In genomic region chr14:32179393-32180195, GRCm38 (mm10) we compare ENCODE assay signal across 24 mouse cellular contexts. TPM values are rescaled to one million over a fixed set of nuclear protein-coding genes. Genes with fewer than 3 reads are reported as not detected.
DNase-seq lines count a peak whose midpoint lies in the region; ATAC-seq lines count a peak whose summit lies in the region.
"Had no signal": no experiment of that assay in that cellular context is flagged by ENCODE, and none has a peak within 500 bp of the region (broad histone marks: within the 10 kb centered on the region; RNA-seq: fewer than 3 reads in every experiment).

No protein-coding gene starts in this region.

- ATAC-seq in kidney, embryonic 14.5 days (ENCODE audit: low FRiP score, low TSS enrichment), result no peak
- peak; percentile 41; the same call in 1 of the 2 replicates for ATAC-seq in intestine, embryonic 15.5 days
- ATAC-seq in liver, embryonic 16.5 days (ENCODE audit: low read depth), result peak; percentile 42
- ATAC-seq: forebrain, postnatal 0 days; midbrain, embryonic 13.5 days had no signal

- no peak overlapping the region for H3K4me2 ChIP-seq in kidney, embryonic 14.5 days (replicated peaks; ENCODE audit: low read depth, low read length)
- no peak overlapping the region for H3K4me2 ChIP-seq in intestine, embryonic 15.5 days (replicated peaks)
- no peak overlapping the region for H3K4me2 ChIP-seq in liver, embryonic 16.5 days (ENCODE audit: low read depth, low read length)
- H3K4me2 ChIP-seq: embryonic facial prominence, embryonic 13.5 days; heart, embryonic 11.5 days; lung, embryonic 14.5 days; midbrain, embryonic 13.5 days; neural tube, embryonic 12.5 days had no signal

- WGBS in kidney, embryonic 14.5 days, result 89% methylated on average over 10 of the region's 10 CpGs
- WGBS in intestine, embryonic 15.5 days, result 81% methylated on average over 10 of the region's 10 CpGs
- WGBS in liver, embryonic 16.5 days (ENCODE audit: insufficient replicate concordance), result 63% methylated on average over 10 of the region's 10 CpGs

- no peaks in the 10 kb centered on the region for H3K9me3 ChIP-seq in kidney, embryonic 14.5 days (ENCODE audit: control insufficient read depth, low read length)
- no peaks in the 10 kb centered on the region for H3K9me3 ChIP-seq in intestine, embryonic 15.5 days
- no peaks in the 10 kb centered on the region for H3K9me3 ChIP-seq in liver, embryonic 16.5 days (replicated peaks; ENCODE audit: control insufficient read depth, low read length)
- H3K9me3 ChIP-seq: embryonic facial prominence, embryonic 13.5 days; midbrain, embryonic 13.5 days; neural tube, embryonic 12.5 days had no signal

- peak; percentile 88 for DNase-seq in kidney, adult 9 months
- peak; percentile 9 to 57 for DNase-seq in kidney, postnatal 25 days
- DNase-seq in adrenal gland, adult (ENCODE audit: inconsistent age in 2 of 2, low spot score in 1 of 2), result no peak
- no peak for DNase-seq in layer of hippocampus, adult 9-11 months
- DNase-seq: adrenal gland, adult 8-10 months; cerebellum, postnatal 10 days; forebrain, postnatal 0 days; heart, postnatal 10 days; lung, embryonic 14.5 days; right cerebral cortex, adult 18-20 months; thymus, postnatal 14 days had no signal

- no peak overlapping the region for H3K4me3 ChIP-seq in kidney, embryonic 14.5 days (ENCODE audit: low read length)
- no peak overlapping the region for H3K4me3 ChIP-seq in intestine, embryonic 15.5 days (replicated peaks)
- no peak overlapping the region for H3K4me3 ChIP-seq in liver, embryonic 16.5 days (ENCODE audit: low read depth, low read length)
- H3K4me3 ChIP-seq: embryonic facial prominence, embryonic 13.5 days; left cerebral cortex, adult 2 months; midbrain, embryonic 13.5 days; neural tube, embryonic 12.5 days had no signal

- no peaks in the 10 kb centered on the region for H3K27me3 ChIP-seq in kidney, embryonic 14.5 days (ENCODE audit: control insufficient read depth, insufficient read depth, low read length)
- no peaks in the 10 kb centered on the region for H3K27me3 ChIP-seq in intestine, embryonic 15.5 days (replicated peaks)
- no peaks in the 10 kb centered on the region for H3K27me3 ChIP-seq in liver, embryonic 16.5 days (ENCODE audit: control insufficient read depth, insufficient read depth, low read depth, low read length)
- H3K27me3 ChIP-seq: embryonic facial prominence, embryonic 13.5 days; midbrain, embryonic 13.5 days; neural tube, embryonic 12.5 days had no signal

- peaks cover 62% of the 10 kb centered on the region for H3K36me3 ChIP-seq in kidney, embryonic 14.5 days (ENCODE audit: control insufficient read depth, insufficient read depth, low read length)
- H3K36me3 ChIP-seq in intestine, embryonic 15.5 days, result peaks cover 23% of the 10 kb centered on the region
- peaks cover 63% of the 10 kb centered on the region for H3K36me3 ChIP-seq in liver, embryonic 16.5 days (ENCODE audit: control insufficient read depth, insufficient read depth)

- H3K27ac ChIP-seq in kidney, embryonic 14.5 days (ENCODE audit: low read depth, low read length), result no peak overlapping the region
- no peak overlapping the region for H3K27ac ChIP-seq in intestine, embryonic 15.5 days
- no peak overlapping the region; the same call in 1 of the 2 replicates for H3K27ac ChIP-seq in liver, embryonic 16.5 days (ENCODE audit: low read length)
- H3K27ac ChIP-seq: embryonic facial prominence, embryonic 13.5 days; left cerebral cortex, adult 2 months; macrophage; midbrain, embryonic 13.5 days; neural tube, embryonic 12.5 days; stomach, postnatal 0 days had no signal

- H3K4me1 ChIP-seq in kidney, embryonic 14.5 days (ENCODE audit: control insufficient read depth, insufficient read depth, low read length), result no peaks in the 10 kb centered on the region
- H3K4me1 ChIP-seq in intestine, embryonic 15.5 days (replicated peaks), result no peaks in the 10 kb centered on the region
- H3K4me1 ChIP-seq in liver, embryonic 16.5 days (ENCODE audit: control insufficient read depth, low read depth, low read length), result peaks cover 4% of the 10 kb centered on the region; the same call in 1 of the 2 replicates
- H3K4me1 ChIP-seq: embryonic facial prominence, embryonic 13.5 days; midbrain, embryonic 13.5 days; neural tube, embryonic 12.5 days had no signal

- H3K9ac ChIP-seq in kidney, embryonic 14.5 days (ENCODE audit: low read depth, low read length), result no peak overlapping the region
- no peak overlapping the region for H3K9ac ChIP-seq in intestine, embryonic 15.5 days
- H3K9ac ChIP-seq in liver, embryonic 16.5 days (ENCODE audit: low read depth, low read length), result no peak overlapping the region
- H3K9ac ChIP-seq: embryonic facial prominence, embryonic 13.5 days; forebrain, postnatal 0 days; lung, embryonic 14.5 days; midbrain, embryonic 13.5 days; neural tube, embryonic 12.5 days had no signal

RNA-seq across cellular contexts. Expression of gene Ncoa4, which starts 19.9 kb away (rescaled TPM):
- polyA plus RNA-seq in kidney, embryonic 14.5 days (2014; fragmentation: Nextera tagmentation; extraction: Ambion mirVana), result 74.8 and 106 TPM in 2 replicates
- polyA plus RNA-seq in intestine, embryonic 15.5 days (2015; fragmentation: Nextera tagmentation; extraction: Ambion mirVana), result 164 and 166 TPM in 2 replicates
- polyA plus RNA-seq in liver, embryonic 16.5 days (2015; fragmentation: Nextera tagmentation; extraction: Ambion mirVana), result 355 and 363 TPM in 2 replicates

RNA-seq across cellular contexts. Expression of gene Timm23, which starts 22.1 kb away (rescaled TPM):
- 324 and 335 TPM in 2 replicates for polyA plus RNA-seq in kidney, embryonic 14.5 days (2014; fragmentation: Nextera tagmentation; extraction: Ambion mirVana)
- polyA plus RNA-seq in intestine, embryonic 15.5 days (2015; fragmentation: Nextera tagmentation; extraction: Ambion mirVana), result 335 and 338 TPM in 2 replicates
- polyA plus RNA-seq in liver, embryonic 16.5 days (2015; fragmentation: Nextera tagmentation; extraction: Ambion mirVana), result 147 and 154 TPM in 2 replicates

RNA-seq across cellular contexts. Expression of gene Parg, which starts 22.2 kb away (rescaled TPM):
- 30.6 and 57.5 TPM in 2 replicates for polyA plus RNA-seq in kidney, embryonic 14.5 days (2014; fragmentation: Nextera tagmentation; extraction: Ambion mirVana)
- polyA plus RNA-seq in intestine, embryonic 15.5 days (2015; fragmentation: Nextera tagmentation; extraction: Ambion mirVana), result 35.9 and 37.0 TPM in 2 replicates
- polyA plus RNA-seq in liver, embryonic 16.5 days (2015; fragmentation: Nextera tagmentation; extraction: Ambion mirVana), result 11.6 and 11.8 TPM in 2 replicates

RNA-seq across cellular contexts. Expression of gene Msmb, which starts 37.8 kb away (rescaled TPM):
- polyA plus RNA-seq in kidney, embryonic 14.5 days (2014; fragmentation: Nextera tagmentation; extraction: Ambion mirVana), result not detected in 2 replicates
- polyA plus RNA-seq in intestine, embryonic 15.5 days (2015; fragmentation: Nextera tagmentation; extraction: Ambion mirVana), result not detected in 2 replicates
- polyA plus RNA-seq in liver, embryonic 16.5 days (2015; fragmentation: Nextera tagmentation; extraction: Ambion mirVana), result 0.49 TPM in 1 of 2 replicates, not detected in the other
- polyA plus RNA-seq: C2C12; embryonic facial prominence, embryonic 13.5 days; forebrain, postnatal 0 days; heart, embryonic 11.5 days; hindbrain, embryonic 11.5 days; limb, embryonic 11.5 days; lung, embryonic 14.5 days; macrophage; midbrain, embryonic 13.5 days; neural tube, embryonic 12.5 days; stomach, postnatal 0 days had no signal

Comparison
In these comparisons a context has a peak if more than half of its experiments do, and no peak if none do; other contexts are left out.
1. DNase-seq: peak in kidney, adult 9 months (single experiment) and kidney, postnatal 25 days (2 of 2); none in adrenal gland, adult (0 of 2) and layer of hippocampus, adult 9-11 months (single experiment).